ENCODE assay signal across 8 mouse cellular contexts in the genomic region with DNA sequence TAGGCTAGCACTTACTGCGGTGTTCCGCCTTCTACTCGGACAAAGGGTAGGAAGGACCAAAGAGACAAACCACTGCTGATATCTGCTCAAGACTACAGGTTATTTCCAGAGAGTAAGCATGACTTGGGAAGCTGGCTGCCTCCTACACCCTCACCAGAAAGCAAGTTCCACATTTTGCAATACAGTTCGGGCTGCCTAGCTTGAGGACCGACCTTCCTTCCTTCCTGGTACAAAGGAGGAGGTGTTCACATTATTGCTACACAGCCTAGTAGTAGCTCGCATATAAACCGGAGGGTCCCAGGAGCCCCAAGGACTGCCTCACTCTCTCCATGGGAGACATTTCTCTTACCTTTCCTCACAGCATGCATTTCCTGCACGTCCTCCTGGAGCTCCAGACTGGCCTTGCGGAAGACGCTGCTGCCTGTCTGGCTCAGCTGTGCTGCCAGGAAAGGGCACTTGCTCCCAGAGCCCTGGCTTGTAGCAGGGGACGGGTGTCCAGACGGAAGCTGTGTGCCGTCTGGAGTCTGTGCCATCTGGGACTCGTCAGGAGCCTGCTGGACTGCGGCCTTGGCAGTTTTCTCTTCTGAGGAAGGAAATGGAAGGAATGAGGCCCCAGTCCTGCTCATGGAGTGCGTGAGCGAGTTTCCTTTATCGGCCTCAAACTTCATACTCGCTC. TPM values are rescaled to one million over a fixed set of nuclear protein-coding genes. Genes with fewer than 3 reads are reported as not detected.
DNase-seq lines count a peak whose midpoint lies in the region; ATAC-seq and TF ChIP-seq lines count a peak whose summit lies in the region.

No protein-coding gene starts in this region.

- DNase-seq in liver, adult 2 months (ENCODE audit: extremely low read depth, low read depth, low spot score), result peak; percentile 67
- DNase-seq in liver, embryonic 11.5 days (ENCODE audit: low spot score), result no peak
- DNase-seq in kidney, postnatal 14 days, result peak; percentile 61
- DNase-seq in forebrain, postnatal 0 days, result no peak
- no peak for DNase-seq in urinary bladder, adult 18-20 months (ENCODE audit: low spot score in 2 of 2)
- DNase-seq in B cell, adult 2 months, result no peak

- peak; percentile 16; the same call in 1 of the 2 replicates for TF ChIP-seq CTCF in liver, adult 2 months (IDR thresholded peaks at IDR 0.05; ENCODE audit: low read depth, low read length)
- TF ChIP-seq CTCF in cortical plate, adult 2 months (IDR thresholded peaks at IDR 0.05; ENCODE audit: extremely low read depth, insufficient read depth, low read length), result no peak
- no peak for TF ChIP-seq CTCF in forebrain, postnatal 0 days (IDR thresholded peaks at IDR 0.05; ENCODE audit: low read depth)

- peak overlapping the region; percentile 48 for H3K4me3 ChIP-seq in liver, adult 2 months (ENCODE audit: insufficient read depth, low read depth, low read length)
- no peak overlapping the region for H3K4me3 ChIP-seq in liver, embryonic 11.5 days (ENCODE audit: low read depth, low read length)
- no peak overlapping the region for H3K4me3 ChIP-seq in cortical plate, adult 2 months (ENCODE audit: insufficient read depth, low read length)
- H3K4me3 ChIP-seq in forebrain, postnatal 0 days (ENCODE audit: low read depth, low read length), result no peak overlapping the region

- peaks cover 69% of the 10 kb centered on the region for H3K36me3 ChIP-seq in liver, adult 2 months (ENCODE audit: control insufficient read depth, insufficient read depth, low read length)
- peaks cover 32% of the 10 kb centered on the region for H3K36me3 ChIP-seq in liver, embryonic 11.5 days (ENCODE audit: control insufficient read depth, insufficient read depth, low read length)
- H3K36me3 ChIP-seq in forebrain, postnatal 0 days (ENCODE audit: insufficient read depth), result peaks cover 54% of the 10 kb centered on the region

- H3K4me1 ChIP-seq in liver, adult 2 months (ENCODE audit: control insufficient read depth, insufficient read depth, low read length), result peaks cover 20% of the 10 kb centered on the region; the same call in 1 of the 2 replicates
- H3K4me1 ChIP-seq in liver, embryonic 11.5 days (replicated peaks; ENCODE audit: control insufficient read depth, insufficient read depth, low read length), result peaks cover 14% of the 10 kb centered on the region
- 0 out of 2 replicates have a peak, but pooled peaks cover 2% of the 10 kb centered on the region for H3K4me1 ChIP-seq in cortical plate, adult 2 months (ENCODE audit: control insufficient read depth, insufficient read depth, low read length)
- peaks cover 12% of the 10 kb centered on the region for H3K4me1 ChIP-seq in forebrain, postnatal 0 days (ENCODE audit: insufficient read depth)

- WGBS in liver, adult 2 months, result 20% methylated on average over 19 of the region's 19 CpGs
- 66% methylated on average over 19 of the region's 19 CpGs for WGBS in liver, embryonic 11.5 days
- WGBS in forebrain, postnatal 0 days, result 85% methylated on average over 19 of the region's 19 CpGs

- ATAC-seq in liver, embryonic 11.5 days (replicated peaks; ENCODE audit: low FRiP score), result no peak
- ATAC-seq in monocyte, adult 5-6 weeks (replicated peaks; ENCODE audit: insufficient number of reproducible peaks, low FRiP score, low TSS enrichment, poor library complexity, severe bottlenecking), result peak; percentile 47
- ATAC-seq in forebrain, postnatal 0 days, result no peak

- H3K4me2 ChIP-seq in liver, embryonic 11.5 days, result no peak overlapping the region
- no peak overlapping the region for H3K4me2 ChIP-seq in forebrain, postnatal 0 days (ENCODE audit: low read depth)

- H3K9ac ChIP-seq in liver, adult 2 months (ENCODE audit: low read depth, low read length), result peak overlapping the region; percentile 61
- H3K9ac ChIP-seq in liver, embryonic 11.5 days (ENCODE audit: low read depth, low read length), result no peak overlapping the region
- no peak overlapping the region for H3K9ac ChIP-seq in forebrain, postnatal 0 days

- H3K27ac ChIP-seq in liver, adult 2 months (replicated peaks; ENCODE audit: insufficient read depth, low read depth, low read length), result peak overlapping the region; percentile 18
- H3K27ac ChIP-seq in liver, embryonic 11.5 days (ENCODE audit: low read depth, low read length), result no peak overlapping the region
- H3K27ac ChIP-seq in cortical plate, adult 2 months (ENCODE audit: insufficient read depth, low read length), result peak overlapping the region; percentile 74; the same call in 1 of the 2 replicates
- no peak overlapping the region for H3K27ac ChIP-seq in forebrain, postnatal 0 days (ENCODE audit: low read depth, low read length)

- H3K79me2 ChIP-seq in liver, adult 2 months (ENCODE audit: control insufficient read depth, insufficient read depth, low read length), result peaks cover 12% of the 10 kb centered on the region

- peak; percentile 68 for TF ChIP-seq POLR2A in liver, adult 2 months (IDR thresholded peaks at IDR 0.05; ENCODE audit: extremely low read depth, insufficient read depth, low read length)
- TF ChIP-seq POLR2A in cortical plate, adult 2 months (IDR thresholded peaks at IDR 0.05; ENCODE audit: extremely low read depth, insufficient read depth, low read length), result no peak

- no peaks in the 10 kb centered on the region for H3K9me3 ChIP-seq in liver, embryonic 11.5 days (ENCODE audit: control insufficient read depth, low read length)
- H3K9me3 ChIP-seq in forebrain, postnatal 0 days (ENCODE audit: low read length), result no peaks in the 10 kb centered on the region

- no peaks in the 10 kb centered on the region for H3K27me3 ChIP-seq in liver, adult 2 months (ENCODE audit: control insufficient read depth, insufficient read depth, low read length)
- H3K27me3 ChIP-seq in liver, embryonic 11.5 days (replicated peaks; ENCODE audit: control insufficient read depth, insufficient read depth, low read length), result no peaks in the 10 kb centered on the region
- no peaks in the 10 kb centered on the region for H3K27me3 ChIP-seq in forebrain, postnatal 0 days (ENCODE audit: insufficient read depth, low read length)

RNA-seq across cellular contexts. Expression of a gene that starts 5.5 kb away (rescaled TPM):
- 270 and 285 TPM in 2 replicates for total RNA-seq in liver, adult 2 months (2014; rRNA removed)
- polyA plus RNA-seq in liver, adult 2 months (2012; rRNA removed), result 530 and 649 TPM in 2 replicates
- polyA plus RNA-seq in liver, embryonic 11.5 days (2014; fragmentation: Nextera tagmentation; extraction: Ambion mirVana), result 57.4 and 67.9 TPM in 2 replicates
- polyA plus RNA-seq in cortical plate, adult 2 months (2012; rRNA removed), result 117 and 125 TPM in 2 replicates
- total RNA-seq in monocyte, adult 5-6 weeks (2017), result 26.0 to 28.0 TPM (median 27.3 TPM) in 3 replicates
- total RNA-seq in forebrain, postnatal 0 days (2014; rRNA removed), result 58.4 and 68.4 TPM in 2 replicates
- 70.4 and 77.8 TPM in 2 replicates for polyA plus RNA-seq in forebrain, postnatal 0 days (2015; fragmentation: Nextera tagmentation; extraction: Ambion mirVana)

RNA-seq across cellular contexts. Expression of a gene that starts 20.6 kb away (rescaled TPM):
- total RNA-seq in liver, adult 2 months (2014; rRNA removed), result 0.18 and 0.27 TPM in 2 replicates
- polyA plus RNA-seq in liver, adult 2 months (2012; rRNA removed), result 0.37 and 0.61 TPM in 2 replicates
- polyA plus RNA-seq in liver, embryonic 11.5 days (2014; fragmentation: Nextera tagmentation; extraction: Ambion mirVana), result not detected in 2 replicates
- 1.2 and 1.3 TPM in 2 replicates for polyA plus RNA-seq in cortical plate, adult 2 months (2012; rRNA removed)
- 4.2 to 6.6 TPM (median 6.1 TPM) in 3 replicates for total RNA-seq in monocyte, adult 5-6 weeks (2017)
- 0.08 and 0.14 TPM in 2 replicates for total RNA-seq in forebrain, postnatal 0 days (2014; rRNA removed)
- polyA plus RNA-seq in forebrain, postnatal 0 days (2015; fragmentation: Nextera tagmentation; extraction: Ambion mirVana), result 0.04 TPM in 1 of 2 replicates, not detected in the other

RNA-seq across cellular contexts. Expression of a gene that starts 37.9 kb away (rescaled TPM):
- 1.8 and 3.2 TPM in 2 replicates for total RNA-seq in liver, adult 2 months (2014; rRNA removed)
- 3.1 and 3.9 TPM in 2 replicates for polyA plus RNA-seq in liver, adult 2 months (2012; rRNA removed)
- polyA plus RNA-seq in liver, embryonic 11.5 days (2014; fragmentation: Nextera tagmentation; extraction: Ambion mirVana), result 36.6 and 39.0 TPM in 2 replicates
- polyA plus RNA-seq in cortical plate, adult 2 months (2012; rRNA removed), result 32.6 and 34.8 TPM in 2 replicates
- 0.38 to 2.4 TPM (median 0.85 TPM) in 3 replicates for total RNA-seq in monocyte, adult 5-6 weeks (2017)
- total RNA-seq in forebrain, postnatal 0 days (2014; rRNA removed), result 5.8 and 7.6 TPM in 2 replicates
- 12.0 and 14.3 TPM in 2 replicates for polyA plus RNA-seq in forebrain, postnatal 0 days (2015; fragmentation: Nextera tagmentation; extraction: Ambion mirVana)

RNA-seq across cellular contexts. Expression of a gene that starts 40.0 kb away (rescaled TPM):
- total RNA-seq in liver, adult 2 months (2014; rRNA removed), result 4.9 and 6.2 TPM in 2 replicates
- 4.5 and 4.7 TPM in 2 replicates for polyA plus RNA-seq in liver, adult 2 months (2012; rRNA removed)
- polyA plus RNA-seq in liver, embryonic 11.5 days (2014; fragmentation: Nextera tagmentation; extraction: Ambion mirVana), result 58.4 and 61.1 TPM in 2 replicates
- polyA plus RNA-seq in cortical plate, adult 2 months (2012; rRNA removed), result 97.3 and 106 TPM in 2 replicates
- 50.2 to 87.3 TPM (median 73.1 TPM) in 3 replicates for total RNA-seq in monocyte, adult 5-6 weeks (2017)
- total RNA-seq in forebrain, postnatal 0 days (2014; rRNA removed), result 63.1 and 74.6 TPM in 2 replicates
- polyA plus RNA-seq in forebrain, postnatal 0 days (2015; fragmentation: Nextera tagmentation; extraction: Ambion mirVana), result 50.9 and 55.6 TPM in 2 replicates

RNA-seq across cellular contexts. Expression of a gene that starts 43.4 kb away (rescaled TPM):
- total RNA-seq in liver, adult 2 months (2014; rRNA removed), result 12.4 and 13.7 TPM in 2 replicates
- 17.3 and 22.7 TPM in 2 replicates for polyA plus RNA-seq in liver, adult 2 months (2012; rRNA removed)
- polyA plus RNA-seq in liver, embryonic 11.5 days (2014; fragmentation: Nextera tagmentation; extraction: Ambion mirVana), result 25.3 and 26.9 TPM in 2 replicates
- 42.1 and 47.4 TPM in 2 replicates for polyA plus RNA-seq in cortical plate, adult 2 months (2012; rRNA removed)
- 30.2 to 33.6 TPM (median 31.1 TPM) in 3 replicates for total RNA-seq in monocyte, adult 5-6 weeks (2017)
- total RNA-seq in forebrain, postnatal 0 days (2014; rRNA removed), result 16.5 and 20.6 TPM in 2 replicates
- polyA plus RNA-seq in forebrain, postnatal 0 days (2015; fragmentation: Nextera tagmentation; extraction: Ambion mirVana), result 13.7 and 17.7 TPM in 2 replicates

Comparison
In these comparisons a context has a peak if more than half of its experiments do, and no peak if none do; other contexts are left out.
1. DNase-seq: peak in liver, adult 2 months (single experiment) and kidney, postnatal 14 days (single experiment); none in liver, embryonic 11.5 days (single experiment), forebrain, postnatal 0 days (single experiment), urinary bladder, adult 18-20 months (0 of 2) and B cell, adult 2 months (0 of 2).
2. H3K27ac ChIP-seq: peak in liver, adult 2 months (single experiment) and cortical plate, adult 2 months (single experiment); none in liver, embryonic 11.5 days (single experiment) and forebrain, postnatal 0 days (single experiment).